Mouse (Mus musculus): Measurements from ENCODE around the gene Llgl2. TPM values are rescaled to one million over a fixed set of nuclear protein-coding genes. Genes with fewer than 3 reads are reported as not detected.

The Llgl2 gene
- 25.7 to 39.1 TPM (median 29.7 TPM) in 4 replicates for total RNA-seq (2023)

DNA sequence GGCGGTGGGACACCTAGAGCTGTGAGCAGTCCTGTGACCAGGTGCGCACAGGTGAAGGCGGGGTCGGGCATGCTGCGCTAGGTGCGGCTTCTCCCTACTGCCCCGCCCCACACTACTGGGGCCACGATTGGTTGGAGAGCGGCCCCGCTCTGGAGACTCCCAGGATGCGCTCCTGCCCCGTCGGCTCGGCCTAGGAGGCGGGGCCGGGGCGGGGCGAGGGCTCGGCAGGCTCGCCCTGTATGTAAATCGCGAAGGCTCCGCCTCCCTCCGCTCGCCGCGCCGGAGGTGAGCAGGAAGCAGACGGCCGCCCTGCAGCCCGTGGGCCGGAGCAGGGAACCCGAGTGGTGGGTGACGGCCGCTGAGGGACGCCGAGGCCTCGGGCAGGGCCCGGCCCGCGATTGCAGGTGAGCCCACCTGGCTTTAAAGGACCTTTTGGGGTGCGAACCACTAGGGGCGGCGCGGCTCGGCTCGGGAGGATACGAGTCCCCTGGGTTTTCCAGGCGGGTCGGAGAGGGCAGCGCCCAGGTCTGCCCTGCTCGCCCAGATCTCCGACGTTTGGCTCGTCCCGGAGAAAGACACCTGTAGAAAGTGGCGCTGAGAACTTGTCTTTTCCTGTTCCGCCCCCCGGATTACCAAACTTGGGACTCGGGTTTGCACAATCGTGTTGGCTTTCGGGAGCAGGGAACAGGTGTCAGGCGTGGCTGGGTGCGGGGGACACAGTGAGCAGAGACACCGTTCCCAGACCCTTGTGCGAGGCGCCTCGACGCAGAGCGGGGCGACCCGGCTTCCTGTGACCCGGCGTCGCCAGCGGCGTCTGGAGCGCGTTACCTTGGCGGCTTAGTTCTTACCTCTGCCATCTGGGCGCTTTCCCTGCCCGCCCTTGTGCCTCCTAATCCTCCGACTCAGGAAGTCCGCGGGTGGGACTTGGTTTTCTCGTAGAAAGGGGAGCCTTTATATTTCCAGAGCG lies at the start of gene Llgl2:
Gene Llgl2 (plus strand): TSS at position 276 of the 967 bp plus-strand sequence.

DNA sequence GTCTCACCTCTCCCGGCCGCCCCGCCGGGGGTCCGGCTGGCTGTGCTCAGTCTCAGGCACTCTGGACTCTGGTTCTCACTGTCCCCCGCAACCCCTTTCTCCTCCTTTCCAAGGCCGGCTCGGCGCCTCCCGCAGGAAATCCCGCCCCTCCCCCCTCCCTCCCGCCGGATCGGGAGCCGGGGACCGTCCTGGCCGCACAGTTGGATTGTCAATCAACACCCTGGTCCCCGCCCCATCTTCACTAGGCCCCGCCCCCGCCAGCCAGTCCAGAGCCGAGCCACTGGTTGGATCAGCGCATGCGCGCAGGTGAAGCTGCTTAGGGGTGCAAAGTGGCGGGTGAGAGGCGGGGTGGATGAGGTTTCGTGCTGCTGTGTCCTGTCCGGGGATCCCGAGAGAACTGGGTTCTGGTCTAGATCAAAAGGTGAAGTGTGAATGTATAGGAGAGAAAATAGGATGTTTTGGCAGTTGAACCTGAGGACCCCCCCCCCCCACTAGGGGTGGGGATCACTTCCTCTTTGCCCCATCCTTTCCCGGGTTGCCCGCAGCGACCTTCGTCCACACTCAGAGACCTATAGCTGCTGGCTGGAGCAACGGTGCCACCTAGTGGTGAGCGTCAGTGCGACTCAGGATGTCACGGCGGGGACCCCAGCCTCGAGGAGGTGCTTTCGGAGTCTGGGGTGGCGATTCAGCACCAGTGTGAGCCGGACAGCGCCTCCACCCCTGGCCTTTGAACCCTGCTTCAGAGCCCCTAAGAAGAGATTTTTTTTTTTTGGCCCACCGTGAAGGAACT lies 10.1 kb upstream of the Llgl2 start, which contains the start of gene Caskin2:
Gene Caskin2 (minus strand): TSS at position 133 of the 790 bp plus-strand sequence.

DNA sequence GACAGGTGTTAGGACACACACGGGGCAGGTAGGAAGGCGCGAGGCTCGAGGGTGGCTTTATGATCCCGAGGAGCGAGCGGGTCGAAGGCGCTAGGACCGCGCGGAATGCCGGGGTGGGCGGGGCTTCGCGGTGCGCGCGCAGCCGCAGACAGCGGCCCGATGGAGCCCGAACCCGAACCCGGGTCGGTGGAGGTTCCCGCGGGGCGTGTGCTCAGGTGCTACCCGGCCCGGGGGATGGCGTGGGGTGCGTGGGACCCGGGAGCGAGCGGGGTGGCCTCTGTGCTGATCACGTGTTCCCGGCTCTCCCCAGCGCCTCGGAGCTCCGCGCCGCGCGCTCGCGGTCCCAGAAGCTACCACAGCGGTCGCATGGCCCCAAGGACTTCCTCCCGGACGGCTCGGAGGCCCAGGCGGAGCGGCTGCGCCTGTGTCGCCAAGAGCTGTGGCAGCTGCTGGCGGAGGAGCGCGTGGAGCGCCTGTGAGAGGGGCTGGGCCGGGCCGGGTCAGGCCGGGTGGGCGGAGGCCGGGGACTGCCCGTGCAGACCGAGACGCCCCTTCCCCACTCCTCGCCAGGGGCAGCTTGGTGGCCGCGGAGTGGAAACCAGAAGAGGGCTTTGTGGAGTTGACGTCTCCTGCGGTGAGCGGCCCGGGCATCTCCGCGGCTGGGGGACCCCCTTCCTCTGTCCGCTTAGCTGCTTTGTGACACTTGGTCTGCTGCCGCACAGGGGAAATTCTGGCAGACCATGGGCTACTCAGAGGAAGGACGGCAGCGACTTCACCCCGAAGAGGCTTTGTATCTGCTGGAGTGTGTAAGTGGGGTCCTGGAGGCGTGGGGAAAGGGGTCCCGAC lies 9.0 kb upstream of the Llgl2 start, which contains the start of gene Tsen54:
Gene Tsen54 (plus strand): TSS at position 120 of the 846 bp plus-strand sequence.

DNA sequence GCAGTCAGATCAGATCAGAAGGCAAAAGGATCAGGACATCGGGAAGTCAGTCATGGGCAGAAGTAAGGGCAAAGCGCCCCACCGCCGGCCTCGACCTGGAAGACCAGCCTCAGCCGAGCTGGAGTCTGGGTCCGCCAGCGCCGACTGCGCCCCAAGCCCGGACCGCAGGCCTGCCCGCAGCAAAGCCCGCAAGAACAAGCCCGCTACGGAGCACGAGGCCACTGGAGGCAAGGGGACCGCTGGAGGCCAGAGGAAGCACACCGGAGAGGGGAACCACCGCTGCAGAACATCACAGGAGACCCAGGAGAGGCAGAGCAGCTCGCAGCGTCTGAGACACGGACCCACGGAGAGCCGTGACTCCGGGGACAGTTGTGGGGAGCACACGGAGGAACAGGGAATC lies 34.5 kb downstream of the Llgl2 start, which contains the start of gene Myo15b:
Gene Myo15b (plus strand): TSS at position 53 of the 400 bp plus-strand sequence.

DNA sequence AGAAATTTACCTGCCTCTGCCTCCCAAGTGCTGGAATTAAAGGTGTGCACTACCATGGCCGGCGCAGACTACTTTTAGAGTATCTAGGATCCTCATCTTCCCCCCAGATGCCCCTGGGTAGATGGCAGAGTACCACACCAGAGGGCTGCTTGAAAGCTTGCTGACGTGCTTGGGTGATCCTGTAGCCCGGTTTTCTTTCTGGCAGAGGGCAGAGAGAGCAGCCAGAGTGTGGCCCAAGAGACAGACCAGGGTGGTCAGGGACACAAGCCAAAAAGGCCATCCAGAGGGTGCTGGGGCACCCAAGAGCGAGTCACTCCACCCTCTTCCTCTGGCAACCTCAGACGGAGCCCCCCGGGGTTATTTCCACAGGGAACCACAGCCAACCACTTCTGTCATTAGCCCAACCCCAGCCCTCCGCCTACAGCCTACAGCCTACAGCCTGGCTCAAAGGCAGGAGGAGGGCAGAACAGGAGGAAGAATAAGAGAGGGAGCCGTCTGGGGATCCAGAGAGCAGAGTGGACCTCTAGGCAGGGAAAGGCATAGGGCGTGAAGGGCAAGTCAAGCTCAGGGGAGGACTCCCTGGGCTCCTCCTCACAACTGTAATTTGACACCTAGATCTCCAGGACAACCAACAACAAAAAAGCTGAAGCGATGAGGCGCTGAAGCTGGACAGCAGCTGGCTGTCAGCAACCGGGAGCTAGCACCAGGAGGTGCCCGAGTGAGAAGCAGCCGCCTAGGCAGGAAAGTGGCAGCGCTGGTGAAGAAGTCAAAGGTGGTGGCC lies 75.8 kb downstream of the Llgl2 start, which contains the start of gene Smim5:
Gene Smim5 (plus strand): TSS at position 481 of the 781 bp plus-strand sequence.

Other genes with a start within 250 kb of the Llgl2 start
- 33.1 to 37.1 TPM (median 35.2 TPM) in 4 replicates for gene Mrps7, start 220.1 kb upstream of the Llgl2 start, total RNA-seq (2023)
- 87.2 to 113 TPM (median 112 TPM) in 4 replicates for gene Gga3, start 220.0 kb upstream of the Llgl2 start, total RNA-seq (2023)
- 279 to 298 TPM (median 291 TPM) in 4 replicates for gene Mif4gd, start 211.1 kb upstream of the Llgl2 start, total RNA-seq (2023)
- gene Slc25a19, start 195.8 kb upstream of the Llgl2 start, total RNA-seq (2023) = 88.3 to 104 TPM (median 93.1 TPM) in 4 replicates
- 280 to 374 TPM (median 338 TPM) in 4 replicates for gene Grb2, start 115.5 kb upstream of the Llgl2 start, total RNA-seq (2023)
- 44.2 to 57.0 TPM (median 51.8 TPM) in 4 replicates for gene Tmem94, start 58.6 kb upstream of the Llgl2 start, total RNA-seq (2023)
- gene Caskin2, start 10.4 kb upstream of the Llgl2 start, total RNA-seq (2023) = 3.6 to 6.4 TPM (median 4.4 TPM) in 4 replicates
- gene Tsen54, start 9.3 kb upstream of the Llgl2 start, total RNA-seq (2023) = 31.5 to 33.3 TPM (median 32.9 TPM) in 4 replicates
- 0.39 to 0.54 TPM (median 0.53 TPM) in 3 of 4 replicates, not detected in the other for gene Myo15b, start 34.4 kb downstream of the Llgl2 start, total RNA-seq (2023)
- gene Smim5, start 75.9 kb downstream of the Llgl2 start, total RNA-seq (2023) = not detected in 4 replicates
- not detected in 4 replicates for gene Smim6, start 88.0 kb downstream of the Llgl2 start, total RNA-seq (2023)
- 38.0 to 55.8 TPM (median 40.2 TPM) in 4 replicates for gene Sap30bp, start 109.2 kb downstream of the Llgl2 start, total RNA-seq (2023)
- gene Recql5, start 109.4 kb downstream of the Llgl2 start, total RNA-seq (2023) = 55.1 to 64.6 TPM (median 58.9 TPM) in 4 replicates
- 0.18 to 1.8 TPM (median 0.19 TPM) in 3 of 4 replicates, not detected in the other for gene Itgb4, start 150.7 kb downstream of the Llgl2 start, total RNA-seq (2023)
- gene Galk1, start 188.7 kb downstream of the Llgl2 start, total RNA-seq (2023) = 17.5 to 20.1 TPM (median 19.0 TPM) in 4 replicates
- gene H3f3b, start 203.9 kb downstream of the Llgl2 start, total RNA-seq (2023) = 3,317 to 3,559 TPM (median 3,439 TPM) in 4 replicates
- 81.4 to 104 TPM (median 94.5 TPM) in 4 replicates for gene Unk, start 206.3 kb downstream of the Llgl2 start, total RNA-seq (2023)